Mouse (Mus musculus) midbrain, embryonic 13.5 days (tissue): Measurements from ENCODE around the gene Trmt1. TPM values are rescaled to one million over a fixed set of nuclear protein-coding genes. Genes with fewer than 3 reads are reported as not detected.

Experiments
- ATAC-seq: fragments of 200-750 bp; cut with Nextera tagmentation; 2 replicates; pipeline ENCODE4 v1.8.0; 2017; ENCODE audit warnings: mild to moderate bottlenecking, moderate TSS enrichment, moderate library complexity
- H3K27ac ChIP-seq: fragments of 300-500 bp; sonication (generic); 2 replicates; pipeline ENCODE4 v1.5.1; 2015; ENCODE audit warnings: inconsistent platforms, mild to moderate bottlenecking, moderate library complexity
- H3K27me3 ChIP-seq: fragments of 300-500 bp; sonication (generic); 2 replicates; pipeline ENCODE4 v1.6.1; 2015; ENCODE audit warnings: mild to moderate bottlenecking, inconsistent platforms
- H3K36me3 ChIP-seq: fragments of 300-500 bp; sonication (generic); 2 replicates; pipeline ENCODE4 v1.6.1; 2015; ENCODE audit warnings: mild to moderate bottlenecking, inconsistent platforms
- H3K4me1 ChIP-seq: fragments of 300-500 bp; sonication (generic); replicated peaks from 2 replicates; pipeline ENCODE4 v1.6.1; 2015; ENCODE audit warnings: inconsistent platforms
- H3K4me2 ChIP-seq: fragments of 300-500 bp; sonication (generic); replicated peaks from 2 replicates; pipeline ENCODE4 v1.6.1; 2015; ENCODE audit warnings: moderate library complexity, mild to moderate bottlenecking, inconsistent platforms
- H3K4me3 ChIP-seq: fragments of 300-500 bp; sonication (generic); replicated peaks from 2 replicates; pipeline ENCODE4 v1.5.1; 2015; ENCODE audit warnings: mild to moderate bottlenecking, inconsistent platforms
- H3K9ac ChIP-seq: fragments of 300-500 bp; sonication (generic); replicated peaks from 2 replicates; pipeline ENCODE4 v1.6.1; 2015; ENCODE audit warnings: mild to moderate bottlenecking, inconsistent platforms
- H3K9me3 ChIP-seq: fragments of 300-500 bp; sonication (generic); 2 replicates; pipeline ENCODE4 v1.6.1; 2016; ENCODE audit warnings: mild to moderate bottlenecking, inconsistent platforms
- WGBS: fragments of 180-500 bp; shearing (Covaris S2); methylation state at CpG from one replicate; pipeline ENCODE4 v1.1.7; 2015; 5-methylcytosine and 5-hydroxymethylcytosine counted together
- polyA plus RNA-seq: library from polyadenylated mRNA; unstranded; fragments of >200 nt; fragmentation: Nextera tagmentation; extraction: Ambion mirVana; gene quantifications from 2 replicates; pipeline ENCODE4 v1.2.1, GENCODE M21; 2015

The Trmt1 gene
- polyA plus RNA-seq, 1 experiment from 2014 or later, result 50.1 TPM

DNA sequence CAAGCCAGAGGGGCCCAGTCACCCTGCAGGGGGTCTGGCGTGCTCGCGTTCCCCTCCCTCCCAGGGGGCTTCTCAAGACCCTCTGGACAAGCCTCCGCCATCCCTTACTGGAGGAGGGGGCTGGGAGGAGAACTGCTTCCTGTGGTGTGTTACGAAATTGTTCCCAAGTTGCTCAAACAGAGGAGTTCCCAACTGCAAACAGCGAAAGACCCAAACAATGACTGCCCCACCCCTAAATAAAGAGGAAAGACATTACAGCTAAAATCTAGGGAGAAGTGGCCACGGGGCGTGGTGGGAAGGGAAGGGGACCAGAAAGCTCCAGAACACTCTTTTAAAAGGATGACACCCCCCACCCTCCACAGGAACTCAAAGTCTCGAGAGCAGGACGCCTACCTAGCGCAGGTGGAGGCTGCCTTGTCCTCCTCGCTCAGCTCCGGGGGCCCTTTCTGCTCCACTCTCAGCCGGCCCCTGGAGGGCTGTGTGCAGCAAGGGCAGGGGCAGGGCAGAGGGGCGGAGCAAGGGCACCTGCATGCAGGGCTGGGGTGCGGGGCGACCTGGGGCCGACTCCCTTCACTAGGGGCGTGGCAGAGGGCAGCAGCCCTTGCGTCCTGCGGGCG lies 21.3 kb downstream of the Trmt1 start:
- peaks cover 76% of the 10 kb centered on the region for H3K27me3 ChIP-seq
- H3K4me3 ChIP-seq, result peak overlapping the region; percentile 28
- WGBS, result 3% methylated on average over 22 of the region's 22 CpGs
- peaks cover 70% of the 10 kb centered on the region for H3K4me1 ChIP-seq
- no peak for ATAC-seq
- no peaks in the 10 kb centered on the region for H3K9me3 ChIP-seq
- peak overlapping the region; percentile 56 for H3K9ac ChIP-seq
- H3K4me2 ChIP-seq, result peak overlapping the region; percentile 43
- peak overlapping the region; percentile 85 for H3K27ac ChIP-seq
- H3K36me3 ChIP-seq, result no peaks in the 10 kb centered on the region

DNA sequence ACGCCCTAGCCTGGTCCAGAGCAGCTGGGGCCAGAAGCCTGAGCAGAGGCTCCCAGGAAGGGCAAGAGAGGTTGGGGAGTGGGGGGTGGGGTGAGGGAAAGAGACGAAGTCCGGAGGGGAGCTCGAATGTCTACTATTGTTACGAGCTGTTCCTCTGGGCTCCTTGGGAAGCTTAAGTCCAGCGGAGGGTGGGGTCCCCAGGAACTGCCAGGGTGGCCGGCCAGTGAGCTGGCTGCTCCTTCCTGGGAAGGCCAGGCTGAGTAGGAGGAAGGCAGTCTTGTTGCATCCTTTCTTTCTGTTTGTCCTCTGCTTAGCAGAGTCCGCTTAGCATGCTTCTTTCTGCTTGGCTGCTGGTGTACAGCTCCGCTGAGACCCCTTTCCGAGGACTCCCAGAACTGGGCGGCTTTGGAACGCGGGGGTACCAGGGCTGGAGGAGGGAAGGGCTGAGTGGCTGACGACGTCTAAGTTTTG lies 22.0 kb downstream of the Trmt1 start:
- Histone ChIP-seq H3K27me3 (peaks cover 68% of the 10 kb centered on the region), H3K4me1 (peaks cover 75% of the 10 kb centered on the region), H3K4me3 (no peak overlapping the region), H3K9ac (peak overlapping the region; percentile 56; the same call in 1 of the 2 replicates), H3K36me3 (no peaks in the 10 kb centered on the region), H3K4me2 (peak overlapping the region; percentile 43), H3K27ac (peak overlapping the region; percentile 85), H3K9me3 (no peaks in the 10 kb centered on the region)
- 4% methylated on average over 15 of the region's 15 CpGs for WGBS
- no peak for ATAC-seq

DNA sequence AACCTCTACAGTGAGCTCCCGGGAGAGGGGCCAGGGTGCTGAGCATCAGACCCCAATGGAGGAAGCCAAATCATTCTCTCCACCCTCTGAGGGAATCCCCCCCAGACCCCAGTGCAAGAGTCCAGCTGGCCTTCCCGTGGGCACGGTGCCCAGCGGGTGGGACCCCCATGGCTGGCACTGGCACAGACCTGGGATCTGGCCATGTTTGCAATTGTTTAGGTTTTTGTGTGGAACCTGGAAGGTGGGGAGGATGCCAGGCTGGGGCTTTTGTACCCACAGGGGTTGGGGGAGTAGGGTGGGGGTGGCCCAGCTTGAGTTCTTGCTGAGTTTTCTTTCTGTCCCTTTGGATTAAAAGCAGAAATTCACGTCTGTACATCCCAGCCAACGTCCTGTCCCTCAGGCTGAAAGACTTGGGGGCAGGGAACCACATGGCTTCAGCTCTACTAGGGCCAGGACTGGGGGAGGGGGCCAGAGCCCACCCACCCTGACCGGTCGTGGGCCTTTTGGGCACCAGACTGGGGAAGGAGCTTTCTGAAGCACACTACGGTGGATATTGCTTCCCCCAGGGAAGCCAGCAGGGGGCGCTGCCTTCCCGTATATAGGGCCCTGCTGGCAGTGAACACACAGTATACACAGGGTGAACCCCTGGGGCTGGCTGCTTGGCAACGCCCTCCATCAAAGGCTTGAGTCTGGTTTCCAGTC lies 22.8 kb downstream of the Trmt1 start:
- H3K4me1 ChIP-seq, result peaks cover 83% of the 10 kb centered on the region
- WGBS, result 6% methylated on average over 12 of the region's 12 CpGs
- H3K9me3 ChIP-seq, result no peaks in the 10 kb centered on the region
- no peak overlapping the region; the same call in 1 of the 2 replicates for H3K9ac ChIP-seq
- peaks cover 64% of the 10 kb centered on the region for H3K27me3 ChIP-seq
- peak overlapping the region; percentile 67 for H3K27ac ChIP-seq
- H3K4me3 ChIP-seq, result no peak overlapping the region
- no peak overlapping the region; the same call in 1 of the 2 replicates for H3K4me2 ChIP-seq
- no peaks in the 10 kb centered on the region for H3K36me3 ChIP-seq
- ATAC-seq, result peak; percentile 80

DNA sequence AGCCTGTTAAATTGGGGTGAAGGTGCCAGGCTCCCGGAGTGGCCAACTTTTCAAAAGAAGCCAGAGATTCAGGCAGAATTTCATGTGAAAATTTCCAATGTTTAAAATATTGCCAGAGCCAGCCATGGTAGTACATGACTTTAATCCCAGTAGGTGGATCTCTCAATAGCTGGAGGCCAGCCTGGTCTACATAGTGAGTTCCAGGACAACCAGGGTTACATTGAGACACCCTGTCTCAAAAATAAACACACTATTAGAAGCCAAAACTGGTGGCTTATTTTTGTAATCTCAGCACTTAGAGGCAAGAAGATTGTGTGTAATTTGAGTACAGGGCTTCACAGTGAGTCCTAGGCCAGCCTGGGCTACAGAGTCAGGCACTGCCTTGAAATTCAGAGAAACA lies 23.8 kb downstream of the Trmt1 start:
- WGBS, result 92% methylated on average over 1 of the region's 1 CpGs
- H3K9ac ChIP-seq, result no peak overlapping the region
- H3K4me2 ChIP-seq, result no peak overlapping the region
- H3K27me3 ChIP-seq, result peaks cover 64% of the 10 kb centered on the region
- no peaks in the 10 kb centered on the region for H3K9me3 ChIP-seq
- no peak overlapping the region for H3K4me3 ChIP-seq
- H3K36me3 ChIP-seq, result no peaks in the 10 kb centered on the region
- H3K27ac ChIP-seq, result peak overlapping the region; percentile 67
- ATAC-seq, result no peak
- H3K4me1 ChIP-seq, result peaks cover 86% of the 10 kb centered on the region

DNA sequence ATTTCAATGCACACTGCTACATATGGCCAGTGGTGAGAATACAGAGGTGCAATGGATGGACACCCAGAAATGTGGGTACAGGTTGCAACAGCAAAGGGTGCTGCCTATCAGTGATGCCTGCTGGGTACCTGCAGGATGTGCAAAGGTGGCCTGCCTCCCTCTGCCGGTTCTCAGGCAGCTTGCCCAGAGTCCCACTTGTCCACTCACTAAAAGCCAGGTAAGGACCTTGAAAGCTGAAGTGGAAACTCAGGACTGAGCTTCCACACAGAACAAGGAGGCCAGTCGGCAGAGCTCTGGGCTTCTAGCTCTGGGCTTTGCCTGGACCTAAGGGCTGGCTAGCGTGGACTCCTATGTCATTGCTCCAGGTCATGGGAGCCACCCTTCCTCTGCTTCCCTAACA lies 25.2 kb downstream of the Trmt1 start:
- H3K4me1 ChIP-seq, result peaks cover 84% of the 10 kb centered on the region
- ATAC-seq, result no peak
- H3K9me3 ChIP-seq, result no peaks in the 10 kb centered on the region
- H3K9ac ChIP-seq, result peak overlapping the region; percentile 53; the same call in 1 of the 2 replicates
- no peaks in the 10 kb centered on the region for H3K36me3 ChIP-seq
- H3K4me2 ChIP-seq, result no peak overlapping the region; the same call in 1 of the 2 replicates
- no peak overlapping the region for H3K4me3 ChIP-seq
- WGBS, result 55% methylated on average over 3 of the region's 3 CpGs
- peaks cover 63% of the 10 kb centered on the region for H3K27me3 ChIP-seq
- H3K27ac ChIP-seq, result peak overlapping the region; percentile 94

DNA sequence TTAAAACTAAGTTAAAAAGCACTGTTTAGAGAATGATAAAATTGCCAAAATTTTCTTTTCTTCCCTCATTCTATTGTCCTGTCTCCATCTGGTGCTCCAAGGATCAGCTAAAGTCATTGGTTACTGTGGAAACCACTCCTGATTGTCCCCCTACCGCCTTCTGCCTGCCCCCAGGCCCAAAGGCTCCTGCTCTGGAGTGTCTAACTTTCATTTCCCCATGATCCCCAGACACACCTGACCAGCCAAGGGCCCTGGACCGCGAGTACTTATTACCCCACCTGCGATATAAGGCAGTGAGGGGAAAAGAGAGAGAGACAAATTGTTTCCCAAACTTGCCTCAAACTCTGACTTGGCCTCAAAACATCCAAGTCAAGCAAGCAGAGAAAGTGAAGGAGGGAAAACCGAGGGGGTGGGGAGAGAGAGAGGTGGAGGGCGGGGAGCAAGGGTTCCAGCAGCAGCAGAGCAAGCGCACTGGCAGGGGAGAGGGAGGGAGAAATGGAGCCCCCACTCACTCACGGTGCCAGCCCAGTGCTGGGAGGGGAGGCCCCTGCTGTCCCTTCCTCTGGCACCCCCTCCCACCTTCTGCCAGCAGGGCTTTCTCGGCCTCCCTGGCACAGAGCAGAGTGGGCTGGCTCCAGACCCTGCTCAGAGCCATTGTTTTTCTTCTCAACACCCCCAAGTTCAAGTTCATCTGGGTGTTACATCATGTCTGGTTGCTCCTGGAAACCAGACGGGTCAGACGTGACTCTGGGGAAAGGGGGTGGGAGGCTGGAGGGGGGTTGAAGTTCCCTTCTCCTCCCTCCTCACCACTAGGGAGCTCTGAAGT lies 26.0 kb downstream of the Trmt1 start:
- Histone ChIP-seq H3K27ac (peak overlapping the region; percentile 94), H3K4me1 (peaks cover 80% of the 10 kb centered on the region), H3K27me3 (peaks cover 62% of the 10 kb centered on the region), H3K4me2 (no peak overlapping the region; the same call in 1 of the 2 replicates), H3K36me3 (no peaks in the 10 kb centered on the region), H3K9me3 (no peaks in the 10 kb centered on the region), H3K9ac (peak overlapping the region; percentile 53; the same call in 1 of the 2 replicates), H3K4me3 (no peak overlapping the region)
- peak; percentile 87 for ATAC-seq
- WGBS, result 12% methylated on average over 11 of the region's 11 CpGs

DNA sequence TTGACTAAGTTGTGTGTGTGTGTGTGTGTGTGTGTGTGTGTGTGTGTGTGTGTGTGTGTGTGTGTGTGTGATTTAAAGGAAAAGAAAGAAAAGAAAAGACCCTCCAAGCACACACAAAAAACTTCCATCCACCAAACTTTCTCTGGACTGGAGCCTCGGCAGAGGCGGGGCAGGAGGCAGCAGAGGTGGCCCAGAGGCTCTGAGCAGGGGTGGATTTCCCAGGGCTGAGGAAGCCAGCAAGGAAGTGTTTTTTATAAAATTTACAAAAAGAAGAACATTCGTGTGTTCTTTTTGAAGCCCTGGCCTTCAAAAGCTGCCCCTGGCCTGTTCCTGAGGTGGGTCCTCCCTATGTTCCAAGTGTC lies 26.6 kb downstream of the Trmt1 start:
- Histone ChIP-seq H3K4me1 (peaks cover 74% of the 10 kb centered on the region), H3K4me3 (no peak overlapping the region), H3K36me3 (peaks cover 3% of the 10 kb centered on the region; the same call in 1 of the 2 replicates), H3K4me2 (no peak overlapping the region), H3K27ac (peak overlapping the region; percentile 94), H3K9me3 (no peaks in the 10 kb centered on the region), H3K27me3 (peaks cover 62% of the 10 kb centered on the region), H3K9ac (no peak overlapping the region)
- WGBS, result 8% methylated on average over 3 of the region's 3 CpGs
- ATAC-seq, result peak; percentile 40

DNA sequence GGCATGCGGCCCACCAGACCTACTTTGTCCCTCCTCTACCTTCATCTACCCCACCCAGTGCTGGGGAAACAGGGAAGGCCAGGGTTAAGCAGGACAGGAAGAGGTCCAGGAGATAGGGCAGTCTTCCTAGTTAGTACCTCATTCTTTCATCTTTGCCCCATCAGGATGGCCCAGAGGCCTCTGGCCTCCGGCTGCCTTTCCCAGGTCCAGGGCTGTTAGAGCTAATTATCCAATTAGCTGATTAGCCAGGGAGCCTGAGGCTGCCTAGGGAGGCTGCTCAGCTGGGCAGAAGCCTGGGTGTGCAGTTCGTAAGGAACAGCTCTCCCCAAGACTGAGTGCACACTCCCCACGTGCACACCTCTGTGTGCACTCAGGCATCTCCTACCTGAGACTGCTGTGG lies 27.3 kb downstream of the Trmt1 start:
- H3K9ac ChIP-seq, result no peak overlapping the region
- H3K36me3 ChIP-seq, result peaks cover 3% of the 10 kb centered on the region; the same call in 1 of the 2 replicates
- H3K27me3 ChIP-seq, result peaks cover 62% of the 10 kb centered on the region
- 49% methylated on average over 4 of the region's 4 CpGs for WGBS
- peak overlapping the region; percentile 94 for H3K27ac ChIP-seq
- H3K9me3 ChIP-seq, result no peaks in the 10 kb centered on the region
- H3K4me1 ChIP-seq, result peaks cover 68% of the 10 kb centered on the region
- no peak overlapping the region for H3K4me2 ChIP-seq
- no peak overlapping the region for H3K4me3 ChIP-seq
- no peak for ATAC-seq

DNA sequence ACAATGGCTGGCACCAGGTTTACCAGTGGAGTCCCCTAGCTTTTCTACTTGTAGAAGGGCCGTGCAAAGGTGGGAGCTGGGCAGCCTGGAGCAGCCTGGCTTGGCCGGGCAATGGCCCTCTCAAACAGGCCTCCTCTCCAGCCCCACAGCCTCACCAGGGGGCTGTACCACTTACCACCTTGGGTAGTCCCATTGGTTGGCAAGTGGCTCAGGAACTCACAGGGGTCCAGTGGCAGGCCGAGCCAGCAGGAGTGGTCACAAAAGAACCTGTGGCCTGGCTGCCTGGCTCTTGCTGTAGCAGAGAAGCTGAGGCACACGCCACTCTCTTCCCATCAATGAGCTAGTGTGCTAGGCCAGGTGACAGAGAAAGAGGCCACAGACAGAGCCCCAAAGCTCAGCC lies 28.1 kb downstream of the Trmt1 start:
- Histone ChIP-seq H3K9me3 (no peaks in the 10 kb centered on the region), H3K27me3 (peaks cover 62% of the 10 kb centered on the region), H3K4me2 (no peak overlapping the region), H3K4me1 (peaks cover 62% of the 10 kb centered on the region), H3K4me3 (no peak overlapping the region), H3K9ac (no peak overlapping the region), H3K36me3 (peaks cover 3% of the 10 kb centered on the region; the same call in 1 of the 2 replicates), H3K27ac (peak overlapping the region; percentile 94)
- no peak for ATAC-seq
- WGBS, result 64% methylated on average over 4 of the region's 4 CpGs

DNA sequence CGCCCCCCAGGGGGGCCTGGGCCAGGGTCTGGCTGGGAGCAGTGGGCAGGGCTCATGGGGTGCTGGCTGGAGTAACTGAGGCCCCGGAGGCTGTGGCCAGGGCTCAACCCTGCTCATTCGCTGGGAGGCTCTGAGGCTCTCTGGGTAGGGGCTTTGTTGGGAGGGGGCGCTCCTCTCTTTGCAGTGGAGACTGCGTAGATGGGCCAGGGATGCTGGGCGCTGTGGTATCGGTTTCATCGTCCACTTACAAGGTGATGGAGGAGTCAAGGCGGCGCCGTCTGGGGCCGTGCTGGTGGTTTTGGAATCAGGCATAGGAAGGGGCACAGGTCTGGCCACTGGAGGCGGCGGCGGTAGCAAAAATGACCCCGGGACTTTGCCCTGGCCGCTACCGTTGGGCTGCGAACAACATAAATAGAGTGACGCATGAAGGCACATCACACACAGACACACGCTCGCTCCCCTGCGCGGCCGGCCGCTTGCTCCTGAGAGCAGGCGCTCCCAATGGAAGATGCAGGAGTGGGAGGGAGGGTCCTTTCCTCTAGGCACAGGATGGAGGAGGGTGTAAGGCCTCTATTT lies 29.9 kb downstream of the Trmt1 start:
- Histone ChIP-seq H3K27ac (peak overlapping the region; percentile 51), H3K4me3 (peak overlapping the region; percentile 16; the same call in 1 of the 2 replicates), H3K4me2 (peak overlapping the region; percentile 43), H3K36me3 (peaks cover 11% of the 10 kb centered on the region; the same call in 1 of the 2 replicates), H3K9ac (peak overlapping the region; percentile 48; the same call in 1 of the 2 replicates), H3K9me3 (no peaks in the 10 kb centered on the region), H3K4me1 (peaks cover 50% of the 10 kb centered on the region), H3K27me3 (peaks cover 70% of the 10 kb centered on the region)
- 8% methylated on average over 27 of the region's 27 CpGs for WGBS
- ATAC-seq, result no peak

DNA sequence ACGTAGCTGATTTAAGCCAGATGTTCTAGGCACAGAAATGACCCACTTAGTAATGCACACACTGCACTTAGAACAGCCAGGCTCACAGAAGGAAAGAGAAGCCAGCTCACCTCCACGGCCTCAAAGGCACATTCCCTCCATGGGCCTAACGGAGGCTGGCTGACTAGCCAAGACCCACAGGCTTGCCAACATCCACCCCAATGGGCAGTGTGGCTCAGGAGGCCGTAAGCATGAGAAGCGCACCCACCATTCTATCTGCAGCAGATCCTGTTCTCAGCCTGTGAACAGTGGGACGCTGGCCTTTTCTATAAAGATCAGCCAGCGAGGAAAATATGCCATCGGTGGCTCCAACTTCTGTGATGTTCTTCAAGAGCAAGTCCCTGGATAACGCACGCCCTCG lies 30.7 kb downstream of the Trmt1 start:
- Histone ChIP-seq H3K4me3 (no peak overlapping the region), H3K4me2 (no peak overlapping the region), H3K4me1 (peaks cover 42% of the 10 kb centered on the region), H3K27me3 (peaks cover 64% of the 10 kb centered on the region), H3K27ac (no peak overlapping the region), H3K36me3 (peaks cover 16% of the 10 kb centered on the region; the same call in 1 of the 2 replicates), H3K9me3 (no peaks in the 10 kb centered on the region), H3K9ac (no peak overlapping the region)
- ATAC-seq, result no peak
- WGBS, result 87% methylated on average over 11 of the region's 11 CpGs
